Mouse (Mus musculus): ENCODE data around the gene Rnf212b.

- no peak for TF ChIP-seq EP300 (IDR thresholded peaks at IDR 0.05)
- TF ChIP-seq CTCF (IDR thresholded peaks at IDR 0.05): no peak
Observed at GRCm38 (mm10) chr14:54864313-54865036, 50.5 kb downstream of the Rnf212b start.
